Mouse (Mus musculus): ENCODE measurements around the gene Gm7714.
"Not testable (repeated sequence)": the region's sequence is repeated elsewhere in the genome, so short reads cannot be mapped to it uniquely, and the experiment has no call there.

Gm7714 gene

DNA sequence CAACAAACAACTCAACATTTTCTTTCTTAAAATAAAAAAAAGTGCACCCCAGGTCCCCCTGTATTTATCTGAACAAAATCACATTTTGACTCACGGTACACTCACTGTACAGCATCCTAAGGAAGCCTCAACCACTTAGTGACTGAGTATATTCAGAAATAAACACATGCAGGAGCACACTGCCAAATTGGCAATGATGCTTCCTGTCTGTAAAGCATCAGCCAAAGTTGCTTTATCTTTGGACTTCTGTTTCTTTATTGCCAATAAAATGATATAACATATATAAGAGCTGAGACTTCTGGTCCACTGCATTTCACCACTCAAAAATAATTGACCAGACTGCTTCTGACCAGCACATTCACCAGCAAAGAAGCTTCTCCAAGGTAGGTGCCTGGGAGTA is at the start of gene Gm7714:
Gm7714 (plus strand) TSS at position 301 of the 400 bp plus-strand sequence.
- DNase-seq (ENCODE audit: low spot score) = no peak

DNA sequence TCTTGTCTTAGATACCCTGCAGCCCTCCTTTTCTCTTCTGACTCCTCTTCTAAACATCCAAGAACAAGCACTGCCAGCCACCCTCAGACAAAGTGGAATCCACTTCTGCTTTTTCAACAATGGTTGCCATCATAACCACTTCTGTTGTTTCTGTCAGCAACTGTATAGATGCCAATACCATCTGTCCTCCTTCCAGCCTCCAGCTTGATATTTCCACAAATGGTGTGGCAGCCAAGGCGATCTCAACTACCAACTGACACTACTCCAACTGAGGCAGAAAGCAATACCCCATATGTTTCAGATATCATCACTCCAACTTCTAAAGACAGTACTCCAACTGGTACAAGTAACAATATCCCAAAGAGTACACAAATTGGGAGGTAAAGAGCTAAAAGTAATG is 12.2 kb upstream of the Gm7714 start:
- no peak for DNase-seq (ENCODE audit: low spot score)

DNA sequence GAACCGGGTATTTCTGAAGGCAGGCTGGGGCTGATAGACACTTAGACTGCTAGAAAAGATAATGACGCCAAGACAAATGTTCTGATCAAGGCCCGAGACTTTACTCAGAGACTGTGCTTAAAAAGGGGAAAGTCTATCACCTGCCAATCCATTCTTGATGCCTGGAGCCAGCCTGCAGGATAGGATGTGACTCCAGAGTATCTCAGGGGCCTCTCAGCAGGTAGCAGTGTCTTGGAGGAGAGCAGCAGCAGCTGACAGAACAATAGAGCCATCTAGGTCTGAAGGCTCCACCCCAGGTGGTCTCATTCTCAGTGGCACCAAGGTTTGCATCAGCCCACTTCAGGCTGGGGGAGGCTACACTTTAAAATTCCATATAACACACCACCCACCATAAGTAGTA is 42.6 kb downstream of the Gm7714 start:
- DNase-seq (ENCODE audit: low spot score) = not testable (repeated sequence)

DNA sequence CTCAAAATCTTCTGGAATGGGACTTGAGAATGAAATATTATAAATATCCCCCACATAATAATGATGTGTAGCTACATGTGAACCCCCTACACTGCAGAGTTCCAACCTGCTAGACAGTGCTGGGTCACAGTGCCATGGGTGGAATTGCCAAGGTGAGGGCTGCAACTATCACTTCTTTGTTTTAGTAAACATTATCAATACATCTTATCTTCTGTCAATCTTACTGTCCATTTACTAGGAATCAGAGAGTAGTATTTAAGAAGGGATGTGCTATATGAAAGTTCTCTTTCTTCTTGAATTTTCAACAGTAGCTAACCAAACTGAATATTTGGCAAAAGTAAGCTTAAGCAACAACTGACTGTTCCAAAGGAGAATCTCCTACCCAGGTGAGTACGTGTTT is 48.3 kb downstream of the Gm7714 start, which contains the start of gene Prol1:
Prol1 (plus strand) TSS at position 301 of the 400 bp plus-strand sequence.
- DNase-seq (ENCODE audit: low spot score) = no peak
